ENCODE assay signal across 8 mouse cellular contexts in the genomic region with DNA sequence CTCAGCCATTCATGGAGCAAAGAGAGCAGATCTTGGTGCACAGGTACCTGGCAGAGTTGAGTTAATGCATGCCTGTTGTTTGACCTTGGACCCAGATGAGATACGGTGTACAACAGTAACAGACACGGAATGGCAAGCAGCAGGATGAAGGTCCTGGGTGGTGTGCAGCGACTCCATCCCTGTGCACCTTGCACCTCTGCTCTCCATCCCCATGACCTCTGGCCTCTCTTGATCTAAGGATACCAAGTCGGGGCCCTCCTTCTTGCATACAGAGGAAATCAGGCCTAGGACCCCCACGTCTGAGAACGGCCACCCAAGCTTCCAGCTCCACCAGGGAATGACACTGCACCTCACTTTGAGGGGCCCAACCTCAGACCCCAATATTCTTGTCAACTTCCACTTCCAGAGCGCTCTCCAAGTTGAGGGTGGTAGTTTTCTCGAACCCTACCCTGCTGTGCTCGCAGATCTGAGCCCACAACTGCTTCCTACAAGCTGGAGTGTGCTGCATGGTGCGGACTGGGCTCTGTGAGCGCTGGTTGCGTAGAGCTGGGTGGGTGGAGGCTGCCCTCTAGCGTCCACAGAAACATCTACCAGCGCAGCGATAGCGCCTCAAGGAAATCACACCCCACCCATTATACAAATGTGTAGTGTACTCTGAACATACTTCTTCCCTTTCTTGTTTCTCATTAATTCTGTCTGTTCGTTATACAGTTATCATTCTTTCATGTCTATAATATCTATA. TPM values are rescaled to one million over a fixed set of nuclear protein-coding genes. Genes with fewer than 3 reads are reported as not detected.
DNase-seq lines count a peak whose midpoint lies in the region; ATAC-seq lines count a peak whose summit lies in the region.

No protein-coding gene starts in this region.

- no peak overlapping the region for H3K27ac ChIP-seq in hindbrain, embryonic 13.5 days

- no peaks in the 10 kb centered on the region for H3K27me3 ChIP-seq in hindbrain, embryonic 13.5 days

- peaks cover 28% of the 10 kb centered on the region for H3K36me3 ChIP-seq in hindbrain, embryonic 13.5 days

- no peak overlapping the region for H3K9ac ChIP-seq in hindbrain, embryonic 13.5 days

- no peak overlapping the region for H3K4me2 ChIP-seq in hindbrain, embryonic 13.5 days

- peak; percentile 85 for DNase-seq in R1 (ENCODE audit: low read depth, low spot score)
- DNase-seq in cerebellum, postnatal 14 days, result peak; percentile 81 to 82
- DNase-seq in frontal cortex, postnatal 25 days (ENCODE audit: low spot score in 2 of 2), result peak; percentile 40 to 48
- peak; percentile 50 for DNase-seq in left cerebral cortex, adult 11 months (ENCODE audit: low spot score)
- peak; percentile 78 for DNase-seq in right cerebral cortex, postnatal 14 days
- DNase-seq in urinary bladder, postnatal 4 days (ENCODE audit: low spot score in 2 of 2), result peak; percentile 52 to 66

- peak; percentile 52; the same call in 1 of the 2 replicates for ATAC-seq in hindbrain, embryonic 13.5 days (ENCODE audit: low FRiP score)
- ATAC-seq in megakaryocyte, adult 5-6 weeks (ENCODE audit: poor library complexity, severe bottlenecking), result peak; percentile 98

- H3K9me3 ChIP-seq in hindbrain, embryonic 13.5 days, result no peaks in the 10 kb centered on the region

- WGBS in hindbrain, embryonic 13.5 days, result 28% methylated on average over 17 of the region's 17 CpGs

- no peak overlapping the region for H3K4me3 ChIP-seq in hindbrain, embryonic 13.5 days

- H3K4me1 ChIP-seq in hindbrain, embryonic 13.5 days (replicated peaks), result 0 out of 2 replicates have a peak, but pooled peaks cover 5% of the 10 kb centered on the region

RNA-seq across cellular contexts. Expression of gene Zfp3, which starts 13.0 kb away (rescaled TPM):
- 14.2 and 15.0 TPM in 2 replicates for polyA plus RNA-seq in hindbrain, embryonic 13.5 days (2015; fragmentation: Nextera tagmentation; extraction: Ambion mirVana)
- 1.9 and 4.8 TPM in 2 replicates for total RNA-seq in megakaryocyte, adult 5-6 weeks (2015)
- 2.1 and 2.8 TPM in 2 replicates for total RNA-seq in megakaryocyte, adult 5-6 weeks (2017)

RNA-seq across cellular contexts. Expression of gene Scimp, which starts 35.4 kb away (rescaled TPM):
- polyA plus RNA-seq in hindbrain, embryonic 13.5 days (2015; fragmentation: Nextera tagmentation; extraction: Ambion mirVana), result 0.30 TPM in 1 of 2 replicates, not detected in the other
- total RNA-seq in megakaryocyte, adult 5-6 weeks (2015), result 0.65 and 2.3 TPM in 2 replicates
- total RNA-seq in megakaryocyte, adult 5-6 weeks (2017), result 2.6 and 3.3 TPM in 2 replicates
